Mouse (Mus musculus) kidney, embryonic 15.5 days (tissue): ENCODE data around the gene Dcaf17. TPM values are rescaled to one million over a fixed set of nuclear protein-coding genes. Genes with fewer than 3 reads are reported as not detected.

ENCODE experiments used
- ATAC-seq: fragments of 200-750 bp; cut with Nextera tagmentation; replicated peaks from 2 replicates; pipeline ENCODE4 v1.8.0; 2017; ENCODE audit warnings: moderate TSS enrichment; ENCODE audit not compliant: low FRiP score
- H3K27ac ChIP-seq: fragments of 300-500 bp; sonication (generic); 2 replicates; pipeline ENCODE4 v1.5.1; 2015; ENCODE audit warnings: mild to moderate bottlenecking, inconsistent platforms
- H3K27me3 ChIP-seq: fragments of 300-500 bp; sonication (generic); 2 replicates; pipeline ENCODE4 v1.6.1; 2015; ENCODE audit warnings: inconsistent platforms
- H3K36me3 ChIP-seq: fragments of 300-500 bp; sonication (generic); 2 replicates; pipeline ENCODE4 v1.6.1; 2015; ENCODE audit warnings: inconsistent platforms
- H3K4me1 ChIP-seq: fragments of 300-500 bp; sonication (generic); 2 replicates; pipeline ENCODE4 v1.6.1; 2015; ENCODE audit warnings: inconsistent platforms
- H3K4me2 ChIP-seq: fragments of 300-500 bp; sonication (generic); 2 replicates; pipeline ENCODE4 v1.6.1; 2015; ENCODE audit warnings: moderate library complexity, mild to moderate bottlenecking, inconsistent platforms
- H3K4me3 ChIP-seq: fragments of 300-500 bp; sonication (generic); replicated peaks from 2 replicates; pipeline ENCODE4 v1.5.1; 2015; ENCODE audit warnings: mild to moderate bottlenecking, inconsistent platforms
- H3K9ac ChIP-seq: fragments of 300-500 bp; sonication (generic); 2 replicates; pipeline ENCODE4 v1.6.1; 2015; ENCODE audit warnings: mild to moderate bottlenecking, inconsistent platforms
- H3K9me3 ChIP-seq: fragments of 300-500 bp; sonication (generic); replicated peaks from 2 replicates; pipeline ENCODE4 v1.6.1; 2016; ENCODE audit warnings: inconsistent platforms
- WGBS: fragments of 180-500 bp; shearing (Covaris S2); methylation state at CpG from one replicate; pipeline ENCODE4 v1.1.7; 2015; ENCODE audit warnings: mixed read lengths; 5-methylcytosine and 5-hydroxymethylcytosine counted together
- polyA plus RNA-seq: library from polyadenylated mRNA; unstranded; fragments of >200 nt; fragmentation: Nextera tagmentation; extraction: Ambion mirVana; gene quantifications from 2 replicates; pipeline ENCODE4 v1.2.1, GENCODE M21; 2015

The Dcaf17 gene
- polyA plus RNA-seq, 1 experiment from 2014 or later = 33.2 TPM

DNA sequence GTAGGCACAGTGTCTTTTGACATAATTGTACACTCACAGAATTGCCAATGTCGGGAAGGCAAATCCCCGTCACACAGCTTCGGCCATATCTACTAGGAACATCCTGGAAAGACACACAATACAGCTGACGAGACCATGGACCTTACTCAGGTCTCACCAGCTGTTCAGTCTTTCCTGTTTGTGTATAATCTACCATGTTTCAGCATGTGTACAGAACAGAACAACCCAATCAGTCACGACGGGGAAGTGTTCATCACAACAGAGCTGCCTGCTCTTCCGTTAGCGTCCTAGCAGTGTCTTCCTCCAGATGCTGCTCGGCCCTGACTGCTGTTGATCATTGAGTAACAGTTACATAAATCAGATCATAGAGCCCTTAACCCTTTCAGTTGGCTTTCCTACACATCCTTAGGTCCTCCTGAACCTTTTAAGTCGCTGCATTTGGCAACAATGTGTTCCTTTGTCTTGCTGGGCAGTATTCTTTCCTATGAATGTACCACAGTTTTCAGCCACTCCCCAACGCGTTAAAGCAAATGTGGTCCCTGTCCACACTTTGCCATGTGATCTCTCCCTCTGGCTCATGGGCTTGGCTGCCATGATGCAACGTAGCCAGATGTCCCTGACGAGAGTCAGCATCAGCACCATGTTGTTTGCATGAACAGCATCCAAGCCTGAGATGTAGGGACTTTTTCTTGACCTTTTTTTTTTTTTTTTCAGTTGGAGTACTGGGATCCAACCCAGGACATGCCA, 50.5 kb downstream of the Dcaf17 start:
- WGBS = 81% methylated on average over 14 of the region's 14 CpGs
- no peak for ATAC-seq
- Histone ChIP-seq H3K4me1 (no peaks in the 10 kb centered on the region; the same call in 1 of the 2 replicates), H3K36me3 (no peaks in the 10 kb centered on the region), H3K27me3 (no peaks in the 10 kb centered on the region), H3K4me2 (no peak overlapping the region), H3K4me3 (no peak overlapping the region), H3K27ac (no peak overlapping the region), H3K9ac (no peak overlapping the region), H3K9me3 (no peaks in the 10 kb centered on the region)

DNA sequence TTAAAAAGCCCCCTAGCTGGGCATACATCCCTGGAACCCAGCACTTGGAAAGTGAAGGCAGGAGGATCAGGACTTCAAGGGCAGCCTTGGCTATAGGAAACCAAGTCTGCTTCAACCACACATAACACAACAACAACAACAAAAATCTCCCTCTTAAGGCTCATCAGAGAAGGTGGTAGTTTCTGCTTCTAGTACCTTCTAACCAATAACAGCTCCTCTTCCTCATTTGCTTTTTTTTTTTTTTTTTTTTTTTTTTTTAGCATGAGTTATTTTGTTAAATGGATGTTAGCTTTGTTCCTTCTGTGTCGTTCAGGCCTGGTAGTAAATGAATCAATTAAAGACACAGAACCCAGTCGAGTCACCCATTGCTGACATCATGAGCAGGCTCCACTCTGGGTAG, 52.1 kb downstream of the Dcaf17 start:
- WGBS = 69% methylated on average over 2 of the region's 2 CpGs
- H3K4me3 ChIP-seq = no peak overlapping the region
- H3K36me3 ChIP-seq = no peaks in the 10 kb centered on the region
- no peak overlapping the region for H3K4me2 ChIP-seq
- ATAC-seq = no peak
- H3K9me3 ChIP-seq = no peaks in the 10 kb centered on the region
- no peaks in the 10 kb centered on the region; the same call in 1 of the 2 replicates for H3K4me1 ChIP-seq
- no peak overlapping the region for H3K27ac ChIP-seq
- H3K9ac ChIP-seq = no peak overlapping the region
- no peaks in the 10 kb centered on the region for H3K27me3 ChIP-seq

DNA sequence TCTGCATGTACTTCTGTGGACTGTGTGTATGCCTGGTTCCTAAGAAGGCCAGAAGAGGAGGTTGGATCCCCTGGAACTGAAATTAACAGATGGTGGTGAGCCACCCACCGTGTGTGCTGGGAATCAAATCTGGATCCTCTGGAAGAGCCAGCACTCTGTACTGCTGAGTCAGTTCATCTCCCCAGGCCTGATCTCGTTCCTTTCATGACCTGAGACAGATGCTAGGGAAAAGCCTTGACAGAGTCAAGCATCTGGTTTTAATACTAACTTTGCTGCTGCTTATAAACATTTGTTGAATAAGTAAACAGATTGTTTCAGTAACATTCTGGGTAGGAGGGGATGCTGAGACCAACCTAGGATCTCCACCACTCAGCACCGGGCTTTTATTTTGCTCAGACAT, 53.4 kb downstream of the Dcaf17 start:
- Histone ChIP-seq H3K27ac (no peak overlapping the region), H3K4me1 (no peaks in the 10 kb centered on the region; the same call in 1 of the 2 replicates), H3K9me3 (no peaks in the 10 kb centered on the region), H3K9ac (no peak overlapping the region), H3K27me3 (no peaks in the 10 kb centered on the region), H3K4me2 (no peak overlapping the region), H3K4me3 (no peak overlapping the region), H3K36me3 (no peaks in the 10 kb centered on the region)
- no peak for ATAC-seq
- WGBS = 83% methylated on average over 3 of the region's 3 CpGs

DNA sequence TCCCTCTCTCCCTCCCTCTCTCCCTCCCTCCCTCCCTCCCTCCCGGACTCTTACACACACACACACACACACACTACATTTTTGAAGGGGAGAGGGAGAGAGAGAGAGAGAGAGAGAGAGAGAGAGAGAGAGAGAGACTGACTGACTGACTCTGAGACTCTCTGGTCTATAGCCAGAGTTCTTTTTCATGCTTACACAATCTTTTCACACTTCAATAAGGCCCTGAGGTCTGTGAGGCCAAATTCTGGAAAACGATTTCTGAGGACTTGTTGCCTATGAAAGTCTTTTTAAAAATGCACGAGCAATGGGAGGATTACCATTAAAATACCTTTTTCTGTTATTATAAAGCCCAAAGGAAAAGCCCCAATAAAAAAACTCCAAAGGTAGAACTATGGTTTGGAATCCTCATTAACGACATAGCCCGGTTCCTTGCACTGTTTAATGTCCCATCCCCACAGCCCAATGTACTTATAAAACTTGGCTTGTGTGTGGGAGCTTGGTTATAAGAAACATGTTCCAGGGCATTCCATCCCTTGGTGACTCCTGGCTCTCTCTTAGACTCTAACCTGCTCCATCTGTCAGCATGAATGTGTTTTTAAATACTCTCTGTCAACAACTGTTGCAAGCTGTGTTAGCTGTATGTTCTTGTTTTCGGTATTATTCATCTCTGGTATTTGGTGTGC, 58.5 kb downstream of the Dcaf17 start:
- Histone ChIP-seq H3K9ac (no peak overlapping the region), H3K4me2 (no peak overlapping the region), H3K4me3 (no peak overlapping the region), H3K27ac (no peak overlapping the region), H3K4me1 (peaks cover 9% of the 10 kb centered on the region), H3K9me3 (no peaks in the 10 kb centered on the region), H3K27me3 (no peaks in the 10 kb centered on the region), H3K36me3 (no peaks in the 10 kb centered on the region)
- 80% methylated on average over 5 of the region's 6 CpGs for WGBS
- ATAC-seq = no peak

DNA sequence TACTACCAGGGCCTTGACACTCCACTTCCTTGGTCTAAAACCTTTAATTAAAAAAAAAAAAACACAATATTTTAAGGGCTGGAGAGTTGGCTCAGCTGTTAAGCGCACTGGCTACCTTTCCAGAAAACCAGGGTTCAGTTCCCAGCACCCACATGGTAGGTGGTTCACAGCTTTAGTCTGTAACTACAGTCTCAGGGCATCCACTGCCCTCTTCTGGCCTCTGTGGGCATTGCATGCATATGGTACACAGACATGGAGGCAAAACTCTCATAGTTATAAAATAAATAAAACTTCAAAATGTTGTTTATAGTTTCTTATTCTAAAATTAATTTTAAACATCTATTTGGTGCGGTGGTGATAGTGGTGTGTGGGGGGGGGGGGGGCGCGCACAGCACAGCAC, 61.0 kb downstream of the Dcaf17 start:
- Histone ChIP-seq H3K9me3 (no peaks in the 10 kb centered on the region), H3K4me3 (no peak overlapping the region), H3K27me3 (peaks cover 8% of the 10 kb centered on the region; the same call in 1 of the 2 replicates), H3K4me2 (no peak overlapping the region), H3K36me3 (no peaks in the 10 kb centered on the region), H3K27ac (no peak overlapping the region), H3K9ac (no peak overlapping the region), H3K4me1 (peaks cover 11% of the 10 kb centered on the region)
- 95% methylated on average over 4 of the region's 4 CpGs for WGBS
- no peak for ATAC-seq

DNA sequence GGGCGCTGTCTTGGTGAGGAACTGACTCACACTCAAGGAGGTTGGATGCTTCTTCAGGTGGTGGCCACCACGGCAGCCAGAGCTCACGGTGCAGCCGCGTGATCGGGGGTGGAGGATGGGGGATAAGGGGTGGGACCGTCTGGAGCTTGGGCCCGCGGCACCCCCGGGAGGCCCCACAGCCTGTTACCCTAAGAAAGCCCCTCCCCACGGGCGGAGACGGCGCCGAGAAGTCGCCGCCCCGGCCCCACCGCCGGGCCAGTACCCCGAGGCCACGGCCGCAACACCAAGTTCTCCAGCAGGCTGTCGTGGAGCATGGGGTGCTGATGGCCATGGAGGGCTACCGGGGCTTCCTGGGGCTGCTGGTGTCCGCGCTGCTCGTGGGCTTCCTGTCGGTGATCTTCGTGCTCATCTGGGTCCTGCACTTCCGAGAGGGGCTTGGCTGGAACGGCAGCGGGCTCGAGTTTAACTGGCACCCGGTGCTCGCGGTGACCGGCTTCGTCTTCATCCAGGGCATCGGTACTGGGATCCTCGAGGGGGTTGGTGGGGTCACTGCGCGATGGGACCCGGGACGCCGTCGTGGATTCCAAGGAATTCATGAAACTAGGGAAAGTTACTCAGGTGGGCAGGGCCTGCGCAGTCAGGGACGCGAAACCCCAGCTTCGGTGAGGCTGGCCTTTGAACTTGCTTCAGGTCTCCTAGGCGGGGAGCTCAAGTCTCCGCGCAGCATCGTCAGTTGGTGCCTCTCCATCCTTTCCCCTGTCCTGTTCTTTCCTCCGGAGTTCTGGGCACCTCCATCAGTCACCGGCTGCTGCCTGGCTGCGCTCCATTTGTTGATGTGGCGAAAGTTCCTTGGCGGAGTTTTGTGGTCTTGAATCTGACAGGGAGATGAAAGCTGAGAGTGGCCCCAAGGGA, 62.9 kb downstream of the Dcaf17 start, which contains the start of gene Cybrd1:
Gene Cybrd1, plus strand, starts transcription at position 127 of the 912 bp plus-strand sequence.
- Histone ChIP-seq H3K36me3 (no peaks in the 10 kb centered on the region), H3K4me1 (peaks cover 14% of the 10 kb centered on the region), H3K4me2 (peak within 1 kb of the TSS; percentile 91), H3K27me3 (peaks cover 8% of the 10 kb centered on the region; the same call in 1 of the 2 replicates), H3K4me3 (peak within 1 kb of the TSS; percentile 49), H3K9me3 (no peaks in the 10 kb centered on the region), H3K9ac (peak within 1 kb of the TSS; percentile 33), H3K27ac (no peak within 1 kb of the TSS)
- peak; percentile 60 for ATAC-seq
- 1% methylated on average over 60 of the region's 60 CpGs for WGBS

DNA sequence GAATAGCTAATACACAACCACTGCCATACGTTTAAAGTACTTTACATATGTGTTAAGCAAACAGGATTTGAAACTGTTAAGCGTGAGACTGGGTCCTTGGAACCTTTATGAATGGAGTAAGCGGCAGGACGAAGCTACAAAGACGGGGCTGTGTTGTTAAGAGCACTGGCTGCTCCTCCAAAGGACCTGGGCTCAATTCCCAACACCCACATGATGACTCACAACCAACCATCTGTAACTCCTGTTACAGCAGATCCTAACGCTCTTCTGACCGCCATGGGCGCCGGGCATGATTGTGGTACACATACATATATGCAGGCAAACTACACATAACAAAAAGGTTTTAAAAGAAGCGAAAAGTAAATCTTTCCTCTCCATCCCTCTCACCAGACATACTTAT, 65.7 kb downstream of the Dcaf17 start:
- Histone ChIP-seq H3K4me3 (no peak overlapping the region), H3K9ac (no peak overlapping the region), H3K27ac (no peak overlapping the region), H3K27me3 (peaks cover 8% of the 10 kb centered on the region; the same call in 1 of the 2 replicates), H3K4me1 (peaks cover 14% of the 10 kb centered on the region), H3K9me3 (no peaks in the 10 kb centered on the region), H3K36me3 (no peaks in the 10 kb centered on the region), H3K4me2 (no peak overlapping the region)
- no peak for ATAC-seq
- 93% methylated on average over 10 of the region's 10 CpGs for WGBS

DNA sequence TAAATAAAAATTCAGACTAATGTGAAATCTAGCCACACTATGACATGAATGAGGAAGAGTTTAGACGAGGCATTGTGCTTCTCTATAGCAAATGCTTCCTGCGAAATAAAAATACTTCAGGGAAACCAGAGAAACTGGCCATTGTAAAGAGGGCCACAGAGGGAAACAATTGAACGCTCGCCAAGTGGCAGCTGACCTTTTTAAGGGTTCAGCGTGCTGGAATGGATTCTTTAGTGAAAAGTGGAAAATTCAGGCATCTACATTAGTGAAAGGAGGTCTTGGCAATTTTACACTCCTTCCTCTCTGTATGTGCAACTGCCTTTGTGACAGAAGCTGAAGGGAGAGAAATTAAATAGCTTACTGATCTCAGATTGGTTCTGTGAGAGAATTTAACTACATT, 66.3 kb downstream of the Dcaf17 start:
- ATAC-seq = no peak
- Histone ChIP-seq H3K36me3 (no peaks in the 10 kb centered on the region), H3K9me3 (no peaks in the 10 kb centered on the region), H3K4me1 (peaks cover 14% of the 10 kb centered on the region), H3K9ac (no peak overlapping the region), H3K4me3 (no peak overlapping the region), H3K4me2 (no peak overlapping the region), H3K27me3 (peaks cover 8% of the 10 kb centered on the region; the same call in 1 of the 2 replicates), H3K27ac (no peak overlapping the region)
- 51% methylated on average over 5 of the region's 5 CpGs for WGBS

DNA sequence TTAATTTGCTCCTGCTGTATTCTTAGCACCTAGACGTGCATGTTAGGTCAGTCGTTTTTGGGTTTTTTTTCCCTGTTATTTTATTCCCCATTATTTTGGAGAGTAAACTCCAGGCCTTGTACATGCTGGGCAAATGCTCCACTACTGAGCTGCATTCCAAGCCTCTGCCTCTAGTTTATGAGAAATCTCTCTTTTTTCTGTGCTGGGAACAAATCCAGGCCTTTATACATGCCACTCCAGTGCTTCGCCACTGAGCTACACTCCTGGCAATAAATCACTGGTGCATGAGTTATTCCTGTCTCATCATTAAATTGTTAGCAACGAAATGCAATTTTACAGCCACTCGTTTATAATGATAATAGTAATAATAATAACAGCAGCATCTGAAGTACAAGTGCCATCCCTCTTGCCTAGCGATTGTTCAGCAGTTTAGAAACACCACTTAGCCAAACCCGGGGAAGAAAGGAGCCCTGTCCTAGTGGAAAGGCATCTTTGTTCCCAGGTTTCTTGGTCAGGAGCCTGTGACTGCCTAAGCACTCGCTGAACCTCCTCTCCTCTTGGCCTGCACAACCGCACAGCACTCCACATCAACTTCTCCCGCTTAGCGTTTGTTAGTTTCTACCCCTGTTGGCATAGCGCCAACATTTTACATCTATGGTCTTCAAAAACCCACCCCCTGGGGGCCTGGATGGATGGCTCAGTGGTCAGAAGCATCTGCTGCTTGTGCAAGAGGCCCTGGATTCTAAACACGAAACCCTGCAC, 67.3 kb downstream of the Dcaf17 start:
- Histone ChIP-seq H3K4me3 (no peak overlapping the region), H3K9ac (no peak overlapping the region), H3K9me3 (no peaks in the 10 kb centered on the region), H3K4me1 (peaks cover 14% of the 10 kb centered on the region), H3K27me3 (peaks cover 8% of the 10 kb centered on the region; the same call in 1 of the 2 replicates), H3K27ac (no peak overlapping the region), H3K4me2 (no peak overlapping the region), H3K36me3 (no peaks in the 10 kb centered on the region)
- WGBS = 70% methylated on average over 13 of the region's 13 CpGs
- ATAC-seq = no peak

DNA sequence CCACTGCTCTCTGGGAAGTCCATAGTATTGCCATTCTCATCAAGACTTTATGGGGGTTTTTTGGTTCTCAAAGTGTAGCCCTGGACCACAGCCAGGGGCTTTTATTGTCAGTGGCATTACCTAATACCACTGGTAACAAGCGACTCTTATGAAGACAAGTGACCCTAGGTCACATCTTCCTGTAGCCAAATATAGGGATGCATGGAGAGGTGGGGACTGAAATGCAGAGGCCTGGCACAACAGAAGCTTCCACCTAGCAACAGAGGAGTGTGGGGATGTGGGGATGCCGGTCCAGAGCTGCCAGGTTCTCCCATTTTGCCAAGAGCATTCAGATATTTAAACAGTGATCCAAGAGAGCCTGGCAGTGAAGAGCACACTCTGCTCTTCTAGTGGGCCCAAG, 68.5 kb downstream of the Dcaf17 start:
- 55% methylated on average over 2 of the region's 2 CpGs for WGBS
- no peaks in the 10 kb centered on the region for H3K36me3 ChIP-seq
- no peak overlapping the region for H3K9ac ChIP-seq
- H3K9me3 ChIP-seq = no peaks in the 10 kb centered on the region
- no peak overlapping the region for H3K27ac ChIP-seq
- no peak overlapping the region for H3K4me3 ChIP-seq
- H3K27me3 ChIP-seq = peaks cover 8% of the 10 kb centered on the region; the same call in 1 of the 2 replicates
- H3K4me1 ChIP-seq = 0 out of 2 replicates have a peak, but pooled peaks cover 6% of the 10 kb centered on the region
- no peak overlapping the region for H3K4me2 ChIP-seq
- no peak for ATAC-seq
